11 mouse cellular contexts compared by ENCODE assay signal in genomic region chr3:105699241-105699933, GRCm38 (mm10). TPM values are rescaled to one million over a fixed set of nuclear protein-coding genes. Genes with fewer than 3 reads are reported as not detected.
A peak's percentile ranks its signal among the peaks of the same experiment; 100 is the strongest.
DNase-seq lines count a peak whose midpoint lies in the region; ATAC-seq lines count a peak whose summit lies in the region.
"Had no signal": no experiment of that assay in that cellular context is flagged by ENCODE, and none has a peak within 500 bp of the region (broad histone marks: within the 10 kb centered on the region; RNA-seq: fewer than 3 reads in every experiment).

No protein-coding gene starts in this region.

- ATAC-seq in forebrain, embryonic 16.5 days: no peak
- no peak for ATAC-seq in neural tube, embryonic 15.5 days (ENCODE audit: low FRiP score)

- no peak overlapping the region for H3K27ac ChIP-seq in forebrain, embryonic 16.5 days (ENCODE audit: low read length)
- H3K27ac ChIP-seq in neural tube, embryonic 15.5 days (replicated peaks): no peak overlapping the region
- H3K27ac ChIP-seq: midbrain, embryonic 12.5 days had no signal

- WGBS in forebrain, embryonic 16.5 days: 51% methylated on average over 3 of the region's 3 CpGs
- WGBS in neural tube, embryonic 15.5 days: 64% methylated on average over 3 of the region's 3 CpGs

- H3K4me1 ChIP-seq in forebrain, embryonic 16.5 days (replicated peaks; ENCODE audit: control insufficient read depth, insufficient read depth, low read length): peaks cover 22% of the 10 kb centered on the region
- H3K4me1 ChIP-seq in neural tube, embryonic 15.5 days: peaks cover 28% of the 10 kb centered on the region

- intact Hi-C loops in left cerebral cortex, postnatal 4 days (cut with DNase I): no loop called here

- H3K4me3 ChIP-seq in forebrain, embryonic 16.5 days (replicated peaks; ENCODE audit: low read length): no peak overlapping the region
- H3K4me3 ChIP-seq in neural tube, embryonic 15.5 days (replicated peaks): no peak overlapping the region
- H3K4me3 ChIP-seq: midbrain, embryonic 12.5 days had no signal

- no peaks in the 10 kb centered on the region for H3K9me3 ChIP-seq in forebrain, embryonic 16.5 days (ENCODE audit: control insufficient read depth, low read length)
- no peaks in the 10 kb centered on the region for H3K9me3 ChIP-seq in neural tube, embryonic 15.5 days (replicated peaks)
- H3K9me3 ChIP-seq: midbrain, embryonic 12.5 days had no signal

- no peaks in the 10 kb centered on the region for H3K36me3 ChIP-seq in forebrain, embryonic 16.5 days (ENCODE audit: control insufficient read depth, insufficient read depth)
- H3K36me3 ChIP-seq in neural tube, embryonic 15.5 days: no peaks in the 10 kb centered on the region
- H3K36me3 ChIP-seq: midbrain, embryonic 12.5 days had no signal

- no peaks in the 10 kb centered on the region for H3K27me3 ChIP-seq in forebrain, embryonic 16.5 days (replicated peaks; ENCODE audit: control insufficient read depth, insufficient read depth, low read length)
- H3K27me3 ChIP-seq in neural tube, embryonic 15.5 days (replicated peaks): peaks cover 16% of the 10 kb centered on the region; the same call in 1 of the 2 replicates

- H3K9ac ChIP-seq in forebrain, embryonic 16.5 days (replicated peaks; ENCODE audit: low read depth, low read length): no peak overlapping the region
- H3K9ac ChIP-seq in neural tube, embryonic 15.5 days (replicated peaks): no peak overlapping the region
- H3K9ac ChIP-seq: midbrain, embryonic 12.5 days had no signal

- no peak overlapping the region for H3K4me2 ChIP-seq in forebrain, embryonic 16.5 days (ENCODE audit: low read length)
- no peak overlapping the region for H3K4me2 ChIP-seq in neural tube, embryonic 15.5 days
- H3K4me2 ChIP-seq: midbrain, embryonic 12.5 days had no signal

- DNase-seq in MEL-GATA-1-ER (ENCODE audit: extremely low read depth, low read depth): peak; percentile 84
- DNase-seq in c-Kit-positive CD71-positive TER-119-negative erythroid progenitor cells, embryonic 14.5 days (ENCODE audit: low read depth): peak; percentile 72
- peak; percentile 69 for DNase-seq in heart, postnatal 4 days
- DNase-seq in lung, postnatal 36 days: peak; percentile 67
- no peak for DNase-seq in left cerebral cortex, postnatal 4 days
- DNase-seq in gastrocnemius, postnatal 25 days: no peak
- DNase-seq: adrenal gland, adult 2 months; kidney, adult 18-20 months had no signal

RNA-seq across cellular contexts. Expression of gene Inka2, which starts 5.0 kb away (rescaled TPM):
- 10 to 100 TPM; 34.0 to 39.1 TPM for total RNA-seq in heart, postnatal 4 days (2021)
- total RNA-seq in left cerebral cortex, postnatal 4 days (2021): 10 to 100 TPM; 14.7 to 15.5 TPM
- polyA plus RNA-seq in forebrain, embryonic 16.5 days (2015; fragmentation: Nextera tagmentation; extraction: Ambion mirVana): 3.2 and 3.9 TPM in 2 replicates
- 7.3 and 9.2 TPM in 2 replicates for polyA plus RNA-seq in neural tube, embryonic 15.5 days (2015; fragmentation: Nextera tagmentation; extraction: Ambion mirVana)
- 1 to 10 TPM; 2.6 to 6.0 TPM for total RNA-seq in gastrocnemius, postnatal 25 days (2021)

RNA-seq across cellular contexts. Expression of gene Ddx20, which starts 12.0 kb away (rescaled TPM):
- total RNA-seq in heart, postnatal 4 days (2021): 10 to 100 TPM; 15.6 to 16.9 TPM
- 10 to 100 TPM; 15.3 to 16.3 TPM for total RNA-seq in left cerebral cortex, postnatal 4 days (2021)
- polyA plus RNA-seq in forebrain, embryonic 16.5 days (2015; fragmentation: Nextera tagmentation; extraction: Ambion mirVana): 31.6 and 35.3 TPM in 2 replicates
- polyA plus RNA-seq in neural tube, embryonic 15.5 days (2015; fragmentation: Nextera tagmentation; extraction: Ambion mirVana): 22.0 and 24.1 TPM in 2 replicates
- 1 to 10 TPM; 7.8 to 8.1 TPM for total RNA-seq in gastrocnemius, postnatal 25 days (2021)

Comparison
In these comparisons a context has a peak if more than half of its experiments do, and no peak if none do; other contexts are left out.
1. DNase-seq: peak in MEL-GATA-1-ER (single experiment), c-Kit-positive CD71-positive TER-119-negative erythroid progenitor cells, embryonic 14.5 days (single experiment), heart, postnatal 4 days (single experiment) and lung, postnatal 36 days (single experiment); none in left cerebral cortex, postnatal 4 days (single experiment) and gastrocnemius, postnatal 25 days (single experiment).